Mouse (Mus musculus) intestine, embryonic 15.5 days (tissue): ENCODE measurements around the gene Trank1. TPM values are rescaled to one million over a fixed set of nuclear protein-coding genes. Genes with fewer than 3 reads are reported as not detected.

Experiments used
- ATAC-seq: fragments of 200-750 bp; cut with Nextera tagmentation; 2 replicates; pipeline ENCODE4 v1.8.0; 2017; ENCODE audit warnings: moderate TSS enrichment, moderate library complexity
- H3K27ac ChIP-seq: fragments of 300-500 bp; sonication (generic); 2 replicates; pipeline ENCODE4 v1.5.1; 2015; ENCODE audit warnings: mild to moderate bottlenecking, inconsistent platforms
- H3K27me3 ChIP-seq: fragments of 300-500 bp; sonication (generic); replicated peaks from 2 replicates; pipeline ENCODE4 v1.6.1; 2015; ENCODE audit warnings: inconsistent platforms
- H3K36me3 ChIP-seq: fragments of 300-500 bp; sonication (generic); 2 replicates; pipeline ENCODE4 v1.6.1; 2015; ENCODE audit warnings: inconsistent platforms
- H3K4me1 ChIP-seq: fragments of 300-500 bp; sonication (generic); replicated peaks from 2 replicates; pipeline ENCODE4 v1.6.1; 2015; ENCODE audit warnings: inconsistent platforms
- H3K4me2 ChIP-seq: fragments of 300-500 bp; sonication (generic); replicated peaks from 2 replicates; pipeline ENCODE4 v1.6.1; 2015; ENCODE audit warnings: mild to moderate bottlenecking, inconsistent platforms
- H3K4me3 ChIP-seq: fragments of 300-500 bp; sonication (generic); replicated peaks from 2 replicates; pipeline ENCODE4 v1.5.1; 2015; ENCODE audit warnings: inconsistent platforms
- H3K9ac ChIP-seq: fragments of 300-500 bp; sonication (generic); 2 replicates; pipeline ENCODE4 v1.6.1; 2015; ENCODE audit warnings: inconsistent platforms
- H3K9me3 ChIP-seq: fragments of 300-500 bp; sonication (generic); 2 replicates; pipeline ENCODE4 v1.6.1; 2016; ENCODE audit warnings: inconsistent platforms
- WGBS: fragments of 180-500 bp; shearing (Covaris S2); methylation state at CpG from one replicate; pipeline ENCODE4 v1.1.7; 2015; 5-methylcytosine and 5-hydroxymethylcytosine counted together
- polyA plus RNA-seq: library from polyadenylated mRNA; unstranded; fragments of >200 nt; fragmentation: Nextera tagmentation; extraction: Ambion mirVana; gene quantifications from 2 replicates; pipeline ENCODE4 v1.2.1, GENCODE M21; 2015

The Trank1 gene
- polyA plus RNA-seq, 1 experiment from 2014 or later: 0.11 TPM

DNA sequence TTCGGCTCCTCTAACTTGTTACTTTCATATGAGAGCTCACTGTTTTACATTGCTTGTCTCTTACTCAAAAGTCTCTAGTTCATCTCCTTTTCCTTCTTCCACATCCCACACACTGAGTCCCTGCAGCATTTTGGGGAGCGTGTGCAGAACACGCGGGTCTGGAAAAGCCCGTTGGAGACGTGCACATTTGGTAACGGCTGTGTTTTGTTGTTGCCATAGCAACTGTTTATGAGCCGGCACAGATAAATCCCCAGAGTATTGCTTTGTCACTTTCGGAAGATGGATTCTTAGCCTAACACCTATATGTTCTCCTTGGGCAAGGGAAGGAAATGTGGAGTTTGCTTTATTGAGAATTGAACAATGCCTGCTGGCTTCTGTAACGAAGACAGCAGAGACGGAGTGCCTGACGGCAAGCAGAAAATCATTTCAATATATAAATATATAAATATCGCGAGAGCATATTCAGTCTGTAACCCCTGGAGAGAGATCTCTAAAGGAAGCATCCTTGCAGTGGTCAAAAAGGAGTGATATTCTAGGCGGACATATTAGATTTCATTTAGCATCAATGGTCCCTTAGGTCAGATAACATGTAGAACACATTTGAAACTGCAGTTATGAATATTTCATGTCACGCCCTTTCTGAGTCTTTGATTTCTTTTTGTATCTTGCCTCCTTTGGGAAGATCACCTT lies 101.1 kb downstream of the Trank1 start:
- H3K27ac ChIP-seq: no peak overlapping the region
- H3K4me2 ChIP-seq: no peak overlapping the region
- no peaks in the 10 kb centered on the region for H3K36me3 ChIP-seq
- H3K9me3 ChIP-seq: no peaks in the 10 kb centered on the region
- WGBS: 77% methylated on average over 16 of the region's 16 CpGs
- H3K9ac ChIP-seq: no peak overlapping the region
- no peaks in the 10 kb centered on the region for H3K4me1 ChIP-seq
- no peaks in the 10 kb centered on the region for H3K27me3 ChIP-seq
- H3K4me3 ChIP-seq: no peak overlapping the region
- ATAC-seq: no peak

DNA sequence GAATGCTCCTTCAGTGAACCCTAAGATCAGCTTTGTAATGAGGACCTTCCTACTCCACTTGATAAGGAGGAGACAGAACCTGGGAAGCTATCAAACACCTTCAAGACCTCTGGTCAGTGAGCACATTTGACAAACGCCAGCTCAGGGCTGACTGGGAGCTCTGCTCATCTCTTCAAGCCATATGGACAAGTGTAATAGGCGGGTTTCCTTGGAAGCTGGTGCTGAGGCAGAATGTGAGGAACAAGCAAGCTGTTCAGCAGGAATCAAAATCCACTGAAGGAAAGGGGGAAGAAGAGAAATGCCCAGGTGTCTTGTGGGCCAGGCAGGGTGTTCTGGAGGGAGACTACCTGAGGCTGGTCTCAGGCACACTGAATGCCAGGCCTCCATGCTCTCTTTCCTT lies 110.3 kb downstream of the Trank1 start:
- no peaks in the 10 kb centered on the region for H3K27me3 ChIP-seq
- no peak overlapping the region for H3K9ac ChIP-seq
- H3K4me1 ChIP-seq: no peaks in the 10 kb centered on the region
- WGBS: 73% methylated on average over 2 of the region's 2 CpGs
- H3K27ac ChIP-seq: no peak overlapping the region
- ATAC-seq: no peak
- no peaks in the 10 kb centered on the region for H3K9me3 ChIP-seq
- no peak overlapping the region for H3K4me3 ChIP-seq
- H3K4me2 ChIP-seq: no peak overlapping the region
- no peaks in the 10 kb centered on the region for H3K36me3 ChIP-seq

- no peaks in the 10 kb centered on the region for H3K4me1 ChIP-seq
- H3K4me2 ChIP-seq: no peak overlapping the region
- no peaks in the 10 kb centered on the region for H3K9me3 ChIP-seq
- no peaks in the 10 kb centered on the region for H3K27me3 ChIP-seq
- H3K36me3 ChIP-seq: no peaks in the 10 kb centered on the region
- 45% methylated on average over 5 of the region's 5 CpGs for WGBS
- no peak overlapping the region for H3K4me3 ChIP-seq
- 0 out of 2 replicates have a peak overlapping the region, but pooled peaks have one; percentile 33 for H3K27ac ChIP-seq
- peak; percentile 47; the same call in 1 of the 2 replicates for ATAC-seq
- no peak overlapping the region for H3K9ac ChIP-seq
These were observed 111.0 kb downstream of the Trank1 start for GRCm38 (mm10) chr9:111422567-111422966.

- Histone ChIP-seq H3K9me3 (no peaks in the 10 kb centered on the region), H3K4me1 (no peaks in the 10 kb centered on the region), H3K27ac (no peak overlapping the region), H3K4me2 (no peak overlapping the region), H3K4me3 (no peak overlapping the region), H3K27me3 (no peaks in the 10 kb centered on the region), H3K36me3 (no peaks in the 10 kb centered on the region), H3K9ac (no peak overlapping the region)
- WGBS: 80% methylated on average over 6 of the region's 6 CpGs
- no peak for ATAC-seq
These were observed 113.6 kb downstream of the Trank1 start for GRCm38 (mm10) chr9:111425113-111425512.

DNA sequence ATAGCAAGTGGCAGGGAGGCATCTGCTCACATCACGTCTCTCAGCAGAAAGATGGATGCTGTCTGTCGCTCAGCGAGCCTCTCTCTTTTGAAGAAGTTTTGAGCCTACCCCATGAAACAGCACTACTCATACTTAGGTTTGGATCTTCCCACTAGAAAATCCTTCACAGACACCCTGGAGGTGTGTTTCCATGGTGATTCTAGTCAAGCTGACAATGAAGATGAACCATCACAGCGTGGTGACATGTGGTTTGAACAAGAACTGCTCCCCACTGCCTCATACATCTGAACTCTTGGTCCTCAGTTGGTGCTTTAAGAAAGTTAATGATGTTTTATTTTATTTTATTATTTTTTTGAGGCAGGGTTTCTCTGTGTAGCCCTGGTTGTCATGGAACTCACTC lies 114.4 kb downstream of the Trank1 start:
- WGBS: 90% methylated on average over 4 of the region's 4 CpGs

DNA sequence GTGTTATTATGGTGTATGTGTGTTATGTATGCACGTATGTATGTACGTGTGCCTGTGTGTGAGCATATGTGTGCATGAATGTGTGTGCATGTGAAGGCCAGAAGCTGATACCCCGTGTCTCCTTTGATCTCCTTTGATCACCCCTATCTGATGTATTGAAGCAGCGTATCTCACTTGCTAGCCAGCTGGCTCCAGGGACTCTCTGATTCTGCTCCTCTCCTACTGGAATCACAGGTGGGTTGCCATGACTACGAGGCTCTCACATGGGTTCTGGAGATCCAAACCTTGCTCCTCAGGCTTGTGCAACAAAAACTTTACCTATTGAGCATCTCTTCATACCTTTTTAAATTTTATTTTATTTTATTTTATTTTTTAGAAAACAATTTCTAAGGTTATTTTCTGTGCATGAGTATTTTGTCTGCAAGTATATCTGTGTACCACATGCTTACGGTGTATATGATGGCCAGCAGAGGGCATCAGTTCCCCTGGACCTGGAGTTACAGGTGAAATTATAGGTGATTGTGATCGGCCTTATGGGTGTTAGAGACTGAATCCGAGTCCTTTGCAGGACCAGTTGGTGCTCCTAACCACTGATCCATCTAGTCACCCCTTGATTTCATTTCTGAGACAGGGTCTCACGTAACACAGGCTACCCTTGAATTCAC lies 116.5 kb downstream of the Trank1 start:
- no peaks in the 10 kb centered on the region for H3K4me1 ChIP-seq
- no peak overlapping the region for H3K9ac ChIP-seq
- WGBS: 87% methylated on average over 9 of the region's 9 CpGs
- H3K4me2 ChIP-seq: no peak overlapping the region
- no peaks in the 10 kb centered on the region for H3K27me3 ChIP-seq
- no peak overlapping the region for H3K4me3 ChIP-seq
- no peak for ATAC-seq
- H3K9me3 ChIP-seq: no peaks in the 10 kb centered on the region
- no peak overlapping the region for H3K27ac ChIP-seq
- no peaks in the 10 kb centered on the region for H3K36me3 ChIP-seq

More for the DNA sequence above, 114.4 kb downstream of the Trank1 start:
- Histone ChIP-seq H3K36me3 (no peaks in the 10 kb centered on the region), H3K27ac (no peak overlapping the region), H3K4me1 (no peaks in the 10 kb centered on the region), H3K9me3 (no peaks in the 10 kb centered on the region), H3K9ac (no peak overlapping the region), H3K27me3 (no peaks in the 10 kb centered on the region), H3K4me2 (no peak overlapping the region), H3K4me3 (no peak overlapping the region)
- ATAC-seq: no peak

DNA sequence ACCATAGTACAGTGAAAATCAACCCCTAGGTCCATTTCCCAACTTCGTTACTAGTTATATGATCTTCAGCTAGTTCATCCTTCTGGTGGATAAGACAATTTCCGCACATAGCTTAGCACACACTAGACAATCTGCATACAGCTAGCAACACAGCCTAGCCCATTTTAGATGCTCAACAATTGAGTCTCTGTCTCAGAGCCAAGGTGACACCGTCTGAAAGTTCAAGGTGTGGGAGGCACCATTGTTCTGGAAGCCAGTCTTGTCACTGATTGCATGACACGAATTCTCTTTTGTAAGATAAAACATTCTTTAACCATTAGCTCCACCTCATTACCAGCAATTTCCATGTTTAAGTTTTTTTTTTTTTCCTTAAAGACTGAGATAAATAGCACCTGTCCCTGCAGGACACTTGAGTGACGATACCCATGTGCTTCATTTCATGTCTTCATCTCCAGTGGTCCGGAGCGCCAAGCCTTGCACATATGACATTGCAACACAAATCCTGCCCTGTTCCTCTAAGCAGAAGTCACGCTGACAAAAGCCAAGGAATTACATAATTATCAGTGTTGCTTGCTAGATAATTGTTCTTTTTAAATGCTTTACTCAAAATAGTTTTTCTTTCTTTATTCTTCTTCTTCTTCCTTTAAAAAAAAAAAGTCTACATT lies 117.3 kb downstream of the Trank1 start:
- Histone ChIP-seq H3K9ac (no peak overlapping the region), H3K4me1 (no peaks in the 10 kb centered on the region), H3K4me2 (no peak overlapping the region), H3K36me3 (no peaks in the 10 kb centered on the region), H3K4me3 (no peak overlapping the region), H3K27me3 (no peaks in the 10 kb centered on the region), H3K9me3 (no peaks in the 10 kb centered on the region), H3K27ac (no peak overlapping the region)
- ATAC-seq: no peak
- 65% methylated on average over 8 of the region's 8 CpGs for WGBS

- Histone ChIP-seq H3K4me2 (no peak overlapping the region), H3K27ac (no peak overlapping the region), H3K9me3 (no peaks in the 10 kb centered on the region), H3K36me3 (no peaks in the 10 kb centered on the region), H3K27me3 (no peaks in the 10 kb centered on the region), H3K4me3 (no peak overlapping the region), H3K9ac (no peak overlapping the region), H3K4me1 (no peaks in the 10 kb centered on the region)
- WGBS: 30% methylated on average over 2 of the region's 2 CpGs
- ATAC-seq: no peak
These were observed 117.8 kb downstream of the Trank1 start for GRCm38 (mm10) chr9:111429363-111429750.

DNA sequence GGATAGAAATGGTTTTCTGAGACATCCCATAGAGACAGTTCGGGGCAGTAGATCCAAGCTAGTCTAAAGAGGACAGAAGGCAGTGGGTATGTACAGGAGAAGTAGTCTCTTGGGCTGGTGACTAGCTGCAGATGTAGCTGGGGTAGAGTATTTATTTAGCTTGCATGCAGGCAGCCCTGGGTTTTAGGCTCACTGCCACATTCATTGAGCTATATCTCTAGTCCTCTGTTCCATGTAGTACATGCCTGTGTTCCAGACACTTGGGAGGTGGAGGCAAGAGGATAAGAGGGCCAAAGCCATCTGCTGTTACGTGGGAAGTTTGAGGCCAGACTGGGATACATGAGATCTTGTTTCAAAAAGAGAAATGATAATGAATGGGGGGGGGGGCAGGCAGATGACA lies 123.9 kb downstream of the Trank1 start:
- Histone ChIP-seq H3K4me1 (0 out of 2 replicates have a peak, but pooled peaks cover 4% of the 10 kb centered on the region), H3K4me3 (no peak overlapping the region), H3K36me3 (no peaks in the 10 kb centered on the region), H3K27ac (no peak overlapping the region), H3K4me2 (no peak overlapping the region), H3K9ac (no peak overlapping the region), H3K9me3 (no peaks in the 10 kb centered on the region), H3K27me3 (peaks cover 18% of the 10 kb centered on the region)
- 78% methylated on average over 2 of the region's 2 CpGs for WGBS
- ATAC-seq: no peak

DNA sequence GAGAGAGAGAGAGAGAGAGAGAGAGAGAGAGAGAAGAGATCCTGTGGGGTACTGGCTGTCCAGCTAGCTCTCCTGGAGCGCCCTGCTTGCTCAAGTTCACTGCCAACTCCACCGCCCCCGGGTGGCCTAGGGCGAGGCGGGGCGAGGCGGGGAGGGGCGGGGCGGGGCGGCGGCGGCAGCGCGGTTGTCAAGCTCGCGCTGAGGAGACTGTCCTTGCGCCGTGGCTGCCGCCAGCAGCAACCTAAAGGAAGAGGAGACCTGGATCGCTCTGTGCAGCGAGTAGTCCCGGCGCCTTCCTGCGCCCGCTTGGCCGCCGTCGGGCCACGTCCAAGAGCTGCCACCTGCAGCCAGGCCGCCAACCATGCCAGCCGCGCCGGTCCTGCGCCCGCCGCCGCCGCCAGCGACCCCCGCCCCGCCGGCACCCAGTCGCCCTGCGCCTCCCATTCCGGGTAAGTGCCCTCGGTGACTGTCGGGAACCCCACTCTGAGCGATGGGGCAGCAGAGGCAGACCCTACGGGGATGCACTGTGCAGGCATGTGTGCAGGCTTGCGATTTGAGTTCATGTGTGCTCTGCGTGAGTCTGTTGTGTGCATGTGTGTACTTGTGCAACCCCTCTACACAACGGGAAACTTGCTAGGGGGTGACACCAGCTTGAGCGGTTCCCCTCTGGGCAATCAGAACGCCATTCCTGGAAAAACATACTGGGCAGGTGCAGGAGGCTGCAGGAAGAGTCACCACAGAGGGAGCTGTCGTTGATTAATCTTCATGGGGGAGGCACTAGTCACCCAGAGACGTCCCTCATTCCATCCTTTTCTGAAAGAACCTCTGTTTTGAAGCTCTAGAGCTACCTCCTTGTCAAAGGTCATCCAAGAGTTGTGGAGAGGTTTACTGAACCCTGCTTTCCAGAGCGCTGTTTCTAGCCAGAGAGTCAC lies 127.6 kb downstream of the Trank1 start, which contains the start of gene Dclk3:
Gene Dclk3, plus strand, starts transcription at position 178 of the 932 bp plus-strand sequence.
- H3K4me2 ChIP-seq: peak within 1 kb of the TSS; percentile 97
- H3K27me3 ChIP-seq: peaks cover 18% of the 10 kb centered on the region
- ATAC-seq: peak; percentile 90
- no peaks in the 10 kb centered on the region for H3K36me3 ChIP-seq
- peak within 1 kb of the TSS; percentile 50 for H3K9ac ChIP-seq
- WGBS: 4% methylated on average over 49 of the region's 57 CpGs
- H3K4me1 ChIP-seq: 0 out of 2 replicates have a peak, but pooled peaks cover 4% of the 10 kb centered on the region
- H3K27ac ChIP-seq: no peak within 1 kb of the TSS
- no peaks in the 10 kb centered on the region for H3K9me3 ChIP-seq
- H3K4me3 ChIP-seq: peak within 1 kb of the TSS; percentile 50

DNA sequence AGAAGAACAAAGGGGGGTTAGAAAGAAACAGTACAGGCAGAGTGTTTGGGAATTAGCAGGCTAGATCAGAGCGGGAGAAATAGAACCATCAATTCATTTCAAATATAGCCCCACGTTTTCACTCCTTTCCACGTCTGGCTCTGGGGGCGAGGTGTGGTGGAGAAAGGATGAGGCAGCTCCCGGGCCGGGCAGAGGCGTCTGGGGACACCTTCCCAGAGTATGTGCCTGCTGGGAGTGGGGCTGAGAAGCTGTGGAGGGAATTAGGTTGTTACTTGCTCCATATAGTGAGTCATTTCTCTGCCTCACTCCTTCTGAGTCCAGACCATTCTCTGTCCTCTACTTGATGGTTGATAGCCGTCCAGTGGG lies 128.3 kb downstream of the Trank1 start:
- no peak overlapping the region for H3K4me3 ChIP-seq

More for the DNA sequence above, 128.3 kb downstream of the Trank1 start:
- WGBS: 53% methylated on average over 8 of the region's 8 CpGs
- Histone ChIP-seq H3K4me2 (peak overlapping the region; percentile 97; the same call in 1 of the 2 replicates), H3K27me3 (peaks cover 18% of the 10 kb centered on the region), H3K9me3 (no peaks in the 10 kb centered on the region), H3K27ac (no peak overlapping the region), H3K36me3 (no peaks in the 10 kb centered on the region), H3K9ac (no peak overlapping the region), H3K4me1 (0 out of 2 replicates have a peak, but pooled peaks cover 4% of the 10 kb centered on the region)
- no peak for ATAC-seq
